Mouse (Mus musculus): ENCODE data around the gene Tm9sf1.

- TF ChIP-seq CTCF (IDR thresholded peaks at IDR 0.05; ENCODE audit: low read depth, low read length) (no peak), POLR2A (IDR thresholded peaks at IDR 0.05; ENCODE audit: borderline replicate concordance, low read depth, low read length) (no peak)
Measured at GRCm38 (mm10) chr14:55598521-55599390, 44.9 kb downstream of the Tm9sf1 start.
